Mouse (Mus musculus) megakaryocyte-erythroid progenitor cell, adult 5 weeks (primary cell): ENCODE results near the gene BC025920. TPM values are rescaled to one million over a fixed set of nuclear protein-coding genes. Genes with fewer than 3 reads are reported as not detected.

ENCODE experiments used
- polyA plus RNA-seq: library from polyadenylated mRNA; stranded (reverse); fragments of >175 nt; gene quantifications from 2 replicates; pipeline ENCODE4 v1.2.3, GENCODE M21; 2012

Gene BC025920
- polyA plus RNA-seq, result 0.09 and 0.15 TPM in 2 replicates

DNA sequence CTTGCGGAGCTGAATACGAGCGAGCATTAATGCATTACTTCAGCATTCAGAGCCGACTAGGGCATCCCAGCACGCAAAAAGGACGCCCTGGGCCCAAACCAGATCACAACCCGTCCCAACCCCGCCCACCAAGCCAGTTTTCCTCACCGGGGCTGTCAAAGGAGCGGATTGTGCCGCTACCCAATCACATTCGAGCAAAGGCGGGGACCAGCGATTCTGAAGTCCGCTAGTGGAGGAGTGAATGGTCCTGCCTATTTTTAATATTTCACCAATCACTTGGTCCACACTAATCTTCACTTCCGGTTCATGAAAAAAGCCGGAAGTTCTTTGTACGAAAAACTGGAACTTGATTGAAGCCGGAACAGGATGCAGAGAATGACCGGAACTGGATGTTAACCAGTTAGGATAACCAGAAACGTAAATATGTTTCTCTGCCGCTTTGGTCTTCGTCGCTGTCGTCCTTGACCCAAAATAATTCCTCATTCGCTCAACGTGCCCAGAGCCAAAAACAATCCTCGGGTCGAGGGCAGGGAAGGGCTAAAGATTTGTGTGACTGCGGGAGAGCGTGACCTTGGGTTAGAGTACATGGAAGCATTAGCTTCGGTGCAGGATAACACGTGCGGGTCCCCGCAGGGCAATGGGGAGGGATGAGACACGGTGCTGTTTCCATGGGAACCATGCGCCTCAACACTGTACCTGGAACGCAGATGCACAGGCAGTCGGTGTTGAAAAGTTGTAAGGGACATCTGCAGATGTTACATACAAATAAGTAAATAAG lies at the start of gene BC025920:
TSS of gene BC025920 (plus strand) at position 297 of the 778 bp plus-strand sequence.

DNA sequence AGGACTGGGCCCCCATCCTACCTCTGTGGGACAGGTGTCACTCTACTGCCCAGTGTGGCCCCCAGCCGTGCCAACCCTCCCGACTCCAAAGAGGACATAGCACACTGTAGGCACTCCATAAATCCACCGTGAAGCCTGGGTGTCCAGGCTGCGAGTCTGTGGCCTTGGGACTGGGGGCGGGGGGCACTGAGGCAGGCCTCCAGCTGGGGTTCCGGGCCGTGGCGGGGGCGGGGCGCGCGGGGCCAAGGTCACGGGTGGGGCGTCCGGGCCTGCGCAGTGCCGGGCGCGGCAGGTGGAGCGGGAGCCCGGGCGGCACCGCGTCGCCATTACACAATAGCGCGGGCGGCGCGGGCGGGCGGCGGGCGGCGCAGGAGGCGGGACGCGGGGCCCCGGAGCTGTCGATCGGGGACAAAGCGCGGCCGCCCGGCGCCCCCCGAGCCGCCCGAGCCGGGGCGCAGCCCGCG lies 46.9 kb upstream of the BC025920 start, which contains the start of gene Aes:
TSS of gene Aes (plus strand) at position 326 of the 464 bp plus-strand sequence.

DNA sequence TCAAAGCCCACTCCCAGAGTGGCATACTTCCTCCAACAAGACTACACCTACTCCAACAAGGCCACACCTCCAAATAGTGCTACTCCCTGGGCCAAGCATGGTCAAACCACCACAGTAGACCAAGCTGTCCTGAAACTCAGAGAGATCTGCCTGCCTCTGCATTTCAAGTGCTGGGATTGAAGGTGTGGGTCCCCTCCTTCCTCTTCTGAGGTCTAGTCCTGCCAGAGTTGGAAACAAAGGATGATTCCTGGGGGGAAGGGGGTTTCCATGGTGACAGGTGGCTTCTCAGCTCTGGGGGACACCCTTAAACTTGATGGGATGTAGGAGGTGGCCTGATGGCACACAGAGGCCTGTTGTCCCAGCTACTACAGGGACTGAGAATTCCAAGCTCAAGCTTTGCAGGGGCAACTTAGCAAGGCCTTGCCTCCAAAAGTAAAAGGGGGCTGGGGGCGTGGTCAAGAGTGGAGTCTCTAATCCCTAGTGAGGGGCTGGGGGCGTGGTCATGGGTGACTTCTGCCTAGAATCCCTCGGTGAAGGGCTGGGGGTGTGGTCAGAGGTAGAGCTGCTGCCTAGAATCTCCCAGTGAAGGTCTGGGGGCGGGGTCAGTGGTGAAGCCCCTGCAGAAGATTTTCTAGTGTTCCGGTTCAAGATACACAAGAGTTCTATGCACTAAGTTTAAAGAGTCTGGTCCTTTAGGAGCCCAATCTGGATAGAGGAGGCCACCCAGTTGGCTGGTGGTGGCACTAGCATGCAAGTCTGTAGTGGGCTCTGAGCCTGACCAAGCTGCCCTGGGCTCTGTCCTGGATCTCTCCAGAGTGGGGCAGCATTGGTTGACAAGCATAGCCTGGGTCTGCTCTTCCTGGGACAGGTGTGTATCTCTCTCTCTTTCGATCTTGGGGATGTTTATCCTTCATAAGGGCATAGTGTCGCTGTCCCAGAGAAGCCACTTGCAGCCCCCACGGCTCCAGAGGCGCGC lies 31.7 kb upstream of the BC025920 start, which contains the start of gene Tle2:
TSS of gene Tle2 (plus strand) at position 481 of the 976 bp plus-strand sequence.

DNA sequence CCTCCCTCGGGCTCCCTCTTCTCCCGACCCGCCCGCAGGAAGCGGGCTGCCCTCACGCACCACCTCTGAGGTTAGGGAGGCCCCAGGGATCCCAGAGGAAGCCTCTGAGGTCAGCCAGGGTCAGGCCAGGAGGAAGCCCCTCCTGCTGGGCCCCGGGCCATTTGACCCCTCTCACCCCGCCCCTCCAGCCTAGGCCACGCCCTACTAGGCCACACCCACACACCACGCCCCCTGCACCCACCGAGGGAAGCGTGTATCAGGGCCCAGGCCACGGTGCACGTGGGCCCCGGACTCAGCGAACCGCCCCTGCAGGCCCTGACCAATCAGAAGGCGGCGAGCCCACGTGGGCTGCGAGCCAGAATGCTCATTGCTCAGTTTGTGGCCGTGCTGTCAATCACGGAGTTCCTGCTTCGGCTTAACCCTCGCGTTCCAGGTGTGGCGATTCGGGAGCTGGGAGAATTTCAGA lies 5.3 kb upstream of the BC025920 start, which contains the start of gene Tle6:
TSS of gene Tle6 (minus strand) at position 336 of the 466 bp plus-strand sequence.

DNA sequence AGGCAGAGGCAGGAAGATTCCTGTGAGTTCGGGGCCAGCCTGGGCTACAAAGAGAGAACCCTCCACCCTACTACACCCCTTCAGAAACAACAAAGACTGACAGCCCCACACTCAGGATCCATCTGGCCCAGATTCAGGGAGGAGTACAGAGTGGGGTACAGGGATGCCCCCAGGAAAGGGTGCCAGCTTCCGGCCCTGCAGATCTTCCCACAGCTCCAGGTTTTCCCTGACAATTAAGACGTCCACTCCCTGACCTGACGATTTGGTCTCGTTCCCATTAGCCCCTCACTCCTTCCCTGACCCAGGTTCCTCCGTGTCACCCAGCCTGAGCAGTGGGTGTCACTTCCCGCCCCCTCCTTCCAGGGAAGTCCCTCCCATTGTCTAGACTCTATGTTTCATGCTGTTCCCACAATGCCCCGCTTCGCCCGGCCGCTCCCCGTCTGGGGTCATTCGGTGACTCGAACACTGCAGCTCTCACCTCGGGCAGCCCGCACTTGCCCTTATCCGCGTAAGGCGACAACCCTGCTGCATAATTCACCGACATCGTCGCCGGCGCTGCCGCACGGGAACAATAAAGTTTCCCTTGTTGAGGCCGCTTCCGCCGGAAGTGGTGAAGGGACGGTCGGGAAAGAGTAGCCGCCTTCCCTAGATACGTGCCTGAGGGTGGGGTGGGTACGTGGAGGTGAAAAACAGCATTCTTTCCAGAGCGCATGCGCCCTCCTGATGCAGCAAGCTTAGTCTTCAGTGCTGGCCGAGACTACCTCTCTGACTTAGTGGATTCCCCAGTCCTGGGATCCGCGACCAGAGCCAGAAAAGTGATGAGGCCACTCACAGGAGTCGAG lies 21.1 kb downstream of the BC025920 start, which contains the start of gene Sirt6:
TSS of gene Sirt6 (minus strand) at position 804 of the 842 bp plus-strand sequence.

DNA sequence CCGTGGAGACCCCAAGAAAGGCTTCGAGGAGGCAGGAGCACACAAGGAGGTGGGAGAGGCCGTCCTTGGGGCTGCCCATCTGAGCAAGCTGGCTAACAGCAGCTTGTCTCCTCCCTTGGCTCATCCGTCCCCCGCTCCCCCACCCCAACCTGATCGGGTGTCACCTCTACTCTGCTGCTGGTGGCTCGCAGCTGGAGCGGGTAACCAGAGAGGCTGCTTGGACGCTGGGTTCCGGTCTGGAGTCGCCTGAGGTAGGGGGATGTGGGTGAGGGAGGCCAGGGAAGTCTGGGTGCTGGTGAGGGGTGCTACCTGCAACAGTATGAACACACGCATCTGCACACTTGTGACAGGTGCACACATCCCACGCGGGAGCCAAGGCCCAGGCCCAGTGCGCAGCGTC lies 22.3 kb downstream of the BC025920 start, which contains the start of gene Ankrd24:
TSS of gene Ankrd24 (plus strand) at position 151 of the 400 bp plus-strand sequence.

DNA sequence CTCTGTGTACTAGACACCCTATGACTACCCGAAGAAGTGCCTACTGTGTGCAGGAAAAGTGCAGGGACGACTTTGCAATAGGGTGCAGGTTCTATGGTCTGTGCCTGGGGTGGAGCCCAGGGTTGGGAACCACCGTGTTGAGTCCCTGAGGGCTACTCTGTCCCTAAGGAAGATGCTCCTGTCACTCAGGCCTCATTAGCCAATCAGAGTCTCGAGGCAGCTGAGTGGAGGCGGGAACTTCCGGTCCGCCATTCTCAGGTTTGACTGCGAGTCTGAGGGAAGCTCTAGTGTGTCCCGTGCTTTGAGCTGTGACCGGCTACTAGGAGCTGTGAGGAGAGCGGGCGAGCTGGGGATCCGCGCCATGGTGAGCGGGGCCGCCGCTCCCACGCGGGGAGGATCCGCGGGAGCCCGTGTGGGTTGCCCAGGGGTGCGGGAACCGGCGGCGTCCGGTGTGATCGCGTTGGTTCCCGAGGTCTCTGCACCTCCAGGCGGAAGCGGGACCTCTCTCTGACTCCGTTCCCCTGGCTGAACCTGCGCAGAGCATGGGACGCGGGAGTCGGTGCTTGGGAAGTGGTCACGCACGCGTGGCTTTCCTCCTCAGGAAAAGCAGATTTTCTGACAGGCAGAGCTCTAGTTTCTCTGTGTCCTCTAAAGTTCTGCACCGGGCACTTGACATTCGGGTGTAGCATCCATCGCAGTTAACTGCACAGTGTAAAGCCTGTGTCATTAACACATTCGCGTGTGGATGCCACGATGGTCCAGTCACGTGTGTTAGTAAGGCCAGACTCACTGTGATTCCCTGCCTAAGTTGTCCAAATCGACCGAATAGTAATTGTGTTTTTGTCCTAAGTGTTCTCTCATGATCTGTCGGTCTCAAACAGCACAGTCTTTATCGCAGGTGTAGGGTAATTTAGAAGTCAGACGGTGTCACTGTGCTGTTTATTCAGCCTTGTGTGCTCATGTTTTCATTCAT lies 43.0 kb downstream of the BC025920 start, which contains the start of gene Gm10778:
TSS of gene Gm10778 (plus strand) at position 257 of the 973 bp plus-strand sequence.

Other genes starting within 250 kb of the BC025920 start
- gene Mfsd12, start 248.8 kb upstream of the BC025920 start, polyA plus RNA-seq, result 60.6 and 65.0 TPM in 2 replicates
- 2.8 and 5.0 TPM in 2 replicates for gene 4930404N11Rik, start 240.5 kb upstream of the BC025920 start, polyA plus RNA-seq
- gene Fzr1, start 227.8 kb upstream of the BC025920 start, polyA plus RNA-seq, result 55.8 and 61.0 TPM in 2 replicates
- gene Dohh, start 221.8 kb upstream of the BC025920 start, polyA plus RNA-seq, result 169 and 171 TPM in 2 replicates
- 0.64 and 1.3 TPM in 2 replicates for gene Gm48551, start 221.8 kb upstream of the BC025920 start, polyA plus RNA-seq
- gene Gm48552, start 217.3 kb upstream of the BC025920 start, polyA plus RNA-seq, result 6.5 and 12.0 TPM in 2 replicates
- 9.7 and 10.1 TPM in 2 replicates for gene Smim24, start 213.2 kb upstream of the BC025920 start, polyA plus RNA-seq
- gene Nfic, start 150.6 kb upstream of the BC025920 start, polyA plus RNA-seq, result 223 and 238 TPM in 2 replicates
- 0.11 and 0.35 TPM in 2 replicates for gene Celf5, start 123.6 kb upstream of the BC025920 start, polyA plus RNA-seq
- gene Ncln, start 109.9 kb upstream of the BC025920 start, polyA plus RNA-seq, result 293 and 377 TPM in 2 replicates
- 29.4 and 31.3 TPM in 2 replicates for gene S1pr4, start 106.1 kb upstream of the BC025920 start, polyA plus RNA-seq
- 62.5 and 63.6 TPM in 2 replicates for gene Gna15, start 82.0 kb upstream of the BC025920 start, polyA plus RNA-seq
- gene Gna11, start 61.1 kb upstream of the BC025920 start, polyA plus RNA-seq, result 12.9 and 13.1 TPM in 2 replicates
- 1,582 and 1,630 TPM in 2 replicates for gene Aes, start 46.8 kb upstream of the BC025920 start, polyA plus RNA-seq
- gene Tle2, start 31.7 kb upstream of the BC025920 start, polyA plus RNA-seq, result 19.6 and 35.0 TPM in 2 replicates
- gene Tle6, start 5.2 kb upstream of the BC025920 start, polyA plus RNA-seq, result 28.2 and 41.6 TPM in 2 replicates
- gene Sirt6, start 21.5 kb downstream of the BC025920 start, polyA plus RNA-seq, result 75.3 and 78.0 TPM in 2 replicates
- 5.9 and 7.5 TPM in 2 replicates for gene Ankrd24, start 22.3 kb downstream of the BC025920 start, polyA plus RNA-seq
- gene Gm10778, start 42.8 kb downstream of the BC025920 start, polyA plus RNA-seq, result 0.09 and 0.13 TPM in 2 replicates
- gene Zfp433, start 98.6 kb downstream of the BC025920 start, polyA plus RNA-seq, result 0.27 TPM in 1 of 2 replicates, not detected in the other
- 0.04 TPM in 1 of 2 replicates, not detected in the other for gene Gm3055, start 164.9 kb downstream of the BC025920 start, polyA plus RNA-seq
- not detected in 2 replicates for gene Gm4767, start 205.9 kb downstream of the BC025920 start, polyA plus RNA-seq